Mouse (Mus musculus) forebrain, embryonic 14.5 days (tissue): ENCODE data around the gene Rassf6. TPM values are rescaled to one million over a fixed set of nuclear protein-coding genes. Genes with fewer than 3 reads are reported as not detected.
"Not testable (repeated sequence)": the region's sequence is repeated elsewhere in the genome, so short reads cannot be mapped to it uniquely, and the experiment has no call there.

ENCODE experiments used
- ATAC-seq: fragments of 200-750 bp; cut with Nextera tagmentation; 2 replicates; pipeline ENCODE4 v1.8.0; 2017; ENCODE audit warnings: mild to moderate bottlenecking, moderate library complexity
- DNase-seq: peaks from one replicate; pipeline ENCODE4 v3.0.0-alpha.2; 2015; ENCODE audit warnings: low spot score
- H3K27ac ChIP-seq: fragments of 300-500 bp; sonication (generic); 2 replicates; pipeline ENCODE4 v1.5.1; 2014; ENCODE audit warnings: low read depth, mild to moderate bottlenecking, control low read depth, low read length, moderate library complexity
- H3K27me3 ChIP-seq: fragments of 300-500 bp; sonication (generic); replicated peaks from 2 replicates; pipeline ENCODE4 v1.6.1; 2014; ENCODE audit warnings: low read length, control low read depth, mixed read lengths; ENCODE audit not compliant: control insufficient read depth, insufficient read depth
- H3K36me3 ChIP-seq: fragments of 300-500 bp; sonication (generic); 2 replicates; pipeline ENCODE4 v1.6.1; 2014; ENCODE audit warnings: low read length, control low read depth; ENCODE audit not compliant: control insufficient read depth, insufficient read depth
- H3K4me1 ChIP-seq: fragments of 300-500 bp; sonication (generic); 2 replicates; pipeline ENCODE4 v1.6.1; 2014; ENCODE audit warnings: antibody characterized with exemption, low read length, control low read depth; ENCODE audit not compliant: control insufficient read depth, insufficient read depth
- H3K4me2 ChIP-seq: fragments of 300-500 bp; sonication (generic); 2 replicates; pipeline ENCODE4 v1.6.1; 2014; ENCODE audit warnings: mild to moderate bottlenecking, control low read depth, low read length
- H3K4me3 ChIP-seq: fragments of 300-500 bp; sonication (generic); 2 replicates; pipeline ENCODE4 v1.5.1; 2014; ENCODE audit warnings: low read depth, low read length, control low read depth
- H3K9ac ChIP-seq: fragments of 300-500 bp; sonication (generic); 2 replicates; pipeline ENCODE4 v1.6.1; 2014; ENCODE audit warnings: mild to moderate bottlenecking, low read length, control low read depth, moderate library complexity
- H3K9me3 ChIP-seq: fragments of 300-500 bp; sonication (generic); replicated peaks from 2 replicates; pipeline ENCODE4 v1.6.1; 2016; ENCODE audit warnings: low read length, control low read depth, mixed read lengths; ENCODE audit not compliant: control insufficient read depth
- WGBS: fragments of 180-500 bp; shearing (Covaris S2); extraction: QIAGEN DNeasy Blood & Tissue Kit; methylation state at CpG from one replicate; pipeline ENCODE4 v1.1.7; 2014; 5-methylcytosine and 5-hydroxymethylcytosine counted together
- polyA plus RNA-seq: library from polyadenylated mRNA; unstranded; fragments of >200 nt; fragmentation: Nextera tagmentation; extraction: Ambion mirVana; gene quantifications from 2 replicates; pipeline ENCODE4 v1.2.1, GENCODE M21; 2014

The Rassf6 gene
- polyA plus RNA-seq, 1 experiment from 2014 or later: 0.74 TPM

DNA sequence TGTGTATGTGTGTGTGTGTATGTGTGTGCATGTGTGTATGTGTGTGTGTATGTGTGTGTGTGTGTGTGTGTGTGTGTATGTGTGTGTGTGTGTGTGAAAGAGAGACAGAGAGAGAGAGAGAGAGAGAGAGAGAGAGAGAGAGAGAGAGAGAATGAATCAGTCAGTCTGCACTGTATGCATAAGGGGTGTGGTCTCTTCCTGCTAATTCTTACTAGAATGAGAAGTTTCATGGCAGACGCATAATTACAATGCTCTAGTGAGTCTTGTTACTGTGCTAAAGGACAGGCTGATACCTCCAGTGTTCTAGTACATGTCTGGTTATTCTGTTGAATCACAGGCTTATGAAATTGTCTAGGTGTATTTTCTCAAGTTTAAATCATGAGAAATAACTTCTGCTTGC is 27.7 kb downstream of the Rassf6 start:
- ATAC-seq, H3K36me3 ChIP-seq, H3K4me2 ChIP-seq, H3K27ac ChIP-seq, H3K4me1 ChIP-seq, H3K27me3 ChIP-seq, H3K4me3 ChIP-seq, DNase-seq, H3K9ac ChIP-seq, H3K9me3 ChIP-seq: not testable (repeated sequence)
- WGBS: 77% methylated on average over 1 of the region's 1 CpGs

GRCm38 (mm10) chr5:90611996-90612611 is 28.4 kb downstream of the Rassf6 start:
- Histone ChIP-seq H3K4me2 (no peak overlapping the region), H3K4me3 (no peak overlapping the region), H3K9ac (no peak overlapping the region), H3K4me1 (no peaks in the 10 kb centered on the region), H3K27ac (no peak overlapping the region), H3K27me3 (no peaks in the 10 kb centered on the region), H3K9me3 (no peaks in the 10 kb centered on the region), H3K36me3 (no peaks in the 10 kb centered on the region)
- DNase-seq (no peak), ATAC-seq (no peak)
- 83% methylated on average over 6 of the region's 6 CpGs for WGBS

DNA sequence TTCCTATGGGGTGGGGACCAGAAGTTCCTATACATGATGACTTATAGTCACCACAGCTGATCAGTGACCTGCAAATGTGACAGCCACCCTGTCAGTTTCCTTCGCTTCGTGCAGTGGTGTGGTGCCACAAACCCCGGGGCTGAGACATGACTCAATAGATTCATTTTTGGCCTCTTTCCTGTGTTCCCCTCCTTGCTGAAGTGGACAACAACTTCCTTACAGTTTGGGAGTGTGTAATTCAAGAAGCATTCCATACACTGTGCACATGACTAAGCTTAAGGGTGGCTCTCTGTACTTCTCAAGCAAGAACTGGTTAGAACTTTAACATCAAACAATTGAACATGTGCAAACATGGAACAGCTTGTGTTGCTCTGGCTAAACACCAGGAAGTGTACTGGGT is 29.1 kb downstream of the Rassf6 start:
- H3K36me3 ChIP-seq: no peaks in the 10 kb centered on the region
- H3K4me1 ChIP-seq: no peaks in the 10 kb centered on the region
- no peak overlapping the region for H3K4me2 ChIP-seq
- no peaks in the 10 kb centered on the region for H3K27me3 ChIP-seq
- H3K9ac ChIP-seq: no peak overlapping the region
- whole genome bisulfite sequencing: 90% methylated on average over 3 of the region's 3 CpGs
- DNase-seq: no peak
- H3K4me3 ChIP-seq: no peak overlapping the region
- no peaks in the 10 kb centered on the region for H3K9me3 ChIP-seq
- H3K27ac ChIP-seq: no peak overlapping the region
- ATAC-seq: no peak

GRCm38 (mm10) chr5:90608906-90609305 is 31.6 kb downstream of the Rassf6 start:
- Histone ChIP-seq H3K4me3 (no peak overlapping the region), H3K4me2 (no peak overlapping the region), H3K9me3 (no peaks in the 10 kb centered on the region), H3K9ac (no peak overlapping the region), H3K27ac (no peak overlapping the region), H3K36me3 (no peaks in the 10 kb centered on the region), H3K4me1 (no peaks in the 10 kb centered on the region), H3K27me3 (no peaks in the 10 kb centered on the region)
- 87% methylated on average over 11 of the region's 11 CpGs for WGBS
- DNase-seq: no peak
- no peak for ATAC-seq

- no peaks in the 10 kb centered on the region for H3K9me3 ChIP-seq
- no peaks in the 10 kb centered on the region for H3K4me1 ChIP-seq
- no peak overlapping the region for H3K4me2 ChIP-seq
- DNase-seq (no peak), ATAC-seq (no peak)
- H3K9ac ChIP-seq: no peak overlapping the region
- H3K27ac ChIP-seq: no peak overlapping the region
- 69% methylated on average over 13 of the region's 13 CpGs for WGBS
- H3K27me3 ChIP-seq: no peaks in the 10 kb centered on the region
- no peaks in the 10 kb centered on the region for H3K36me3 ChIP-seq
- H3K4me3 ChIP-seq: no peak overlapping the region
Measured at GRCm38 (mm10) chr5:90603407-90603923, 37.0 kb downstream of the Rassf6 start.

- Histone ChIP-seq H3K9ac (no peak overlapping the region), H3K4me3 (no peak overlapping the region), H3K9me3 (no peaks in the 10 kb centered on the region), H3K4me2 (no peak overlapping the region), H3K27ac (no peak overlapping the region), H3K27me3 (no peaks in the 10 kb centered on the region), H3K36me3 (no peaks in the 10 kb centered on the region), H3K4me1 (no peaks in the 10 kb centered on the region)
- DNase-seq (peak; percentile 74), ATAC-seq (peak; percentile 46; the same call in 1 of the 2 replicates)
- WGBS: 25% methylated on average over 6 of the region's 6 CpGs
Measured at GRCm38 (mm10) chr5:90601469-90601868, 39.0 kb downstream of the Rassf6 start.

DNA sequence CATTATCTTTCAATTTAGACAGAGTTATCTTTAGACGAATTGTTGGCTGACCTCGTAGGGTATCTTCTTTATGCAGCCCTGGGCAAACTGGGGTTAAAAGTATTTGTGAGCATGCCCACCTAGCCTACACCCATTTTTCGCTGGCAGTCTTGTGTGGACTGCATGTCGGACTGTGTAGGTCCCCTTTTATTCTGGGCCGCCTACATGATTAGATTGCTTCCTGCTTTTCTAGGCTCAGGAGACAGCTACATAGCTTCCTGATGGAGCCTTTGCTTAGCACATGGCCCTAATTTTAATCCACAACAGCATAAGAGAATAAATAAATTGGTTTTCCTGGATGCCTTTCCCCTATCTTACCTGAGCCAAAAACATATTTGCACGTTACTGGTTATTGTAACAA is 44.3 kb downstream of the Rassf6 start:
- no peak for DNase-seq
- Histone ChIP-seq H3K4me1 (no peaks in the 10 kb centered on the region), H3K27me3 (no peaks in the 10 kb centered on the region), H3K4me2 (no peak overlapping the region), H3K36me3 (no peaks in the 10 kb centered on the region), H3K9ac (no peak overlapping the region), H3K9me3 (no peaks in the 10 kb centered on the region), H3K27ac (no peak overlapping the region), H3K4me3 (no peak overlapping the region)
- ATAC-seq: no peak
- WGBS: 88% methylated on average over 6 of the region's 6 CpGs

DNA sequence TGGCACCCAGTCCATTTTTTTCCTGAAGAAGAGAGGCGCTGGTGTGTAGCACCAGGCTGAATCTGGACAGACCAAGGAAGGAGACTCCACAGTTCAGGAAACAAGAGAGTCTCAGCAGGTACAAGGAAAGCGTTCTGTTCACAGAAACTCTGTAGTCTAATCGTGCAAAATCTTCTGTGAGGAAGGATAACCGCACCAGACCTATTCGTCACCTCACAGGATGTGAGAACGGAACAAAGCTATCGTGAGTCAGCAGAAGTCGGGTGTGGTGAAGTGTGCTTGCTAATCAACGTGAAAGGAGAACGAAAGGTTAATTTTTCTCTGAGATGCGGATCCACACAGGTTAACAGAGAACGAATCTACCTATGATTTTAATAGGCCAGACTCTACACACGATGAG is 45.5 kb downstream of the Rassf6 start:
- WGBS: 90% methylated on average over 13 of the region's 13 CpGs
- Histone ChIP-seq H3K4me1 (no peaks in the 10 kb centered on the region), H3K4me2 (no peak overlapping the region), H3K27me3 (no peaks in the 10 kb centered on the region), H3K4me3 (no peak overlapping the region), H3K9me3 (no peaks in the 10 kb centered on the region), H3K36me3 (no peaks in the 10 kb centered on the region), H3K27ac (no peak overlapping the region), H3K9ac (no peak overlapping the region)
- DNase-seq (no peak), ATAC-seq (no peak)

- H3K27ac ChIP-seq: no peak overlapping the region
- H3K9me3 ChIP-seq: no peaks in the 10 kb centered on the region
- DNase-seq (no peak), ATAC-seq (no peak)
- H3K36me3 ChIP-seq: no peaks in the 10 kb centered on the region
- WGBS: 91% methylated on average over 6 of the region's 6 CpGs
- H3K9ac ChIP-seq: no peak overlapping the region
- H3K27me3 ChIP-seq: no peaks in the 10 kb centered on the region
- H3K4me1 ChIP-seq: no peaks in the 10 kb centered on the region
- no peak overlapping the region for H3K4me3 ChIP-seq
- H3K4me2 ChIP-seq: no peak overlapping the region
Measured at GRCm38 (mm10) chr5:90591936-90592335, 48.5 kb downstream of the Rassf6 start.
